Mouse (Mus musculus) ES-E14 (cell line): ENCODE measurements at regions not wholly inside any gene's neighbourhood (a gene's known extent, or its start where the extent isn't known, plus 50 kb on each side); places are given as distances from the start of the nearest gene placed in this dataset.

Source experiments
- DNase-seq: peaks from one replicate; pipeline ENCODE4 v3.0.0-alpha.2; 2013; ENCODE audit warnings: low read depth, low spot score
- H3K27ac ChIP-seq: 2 replicates; pipeline ENCODE4 v1.5.1; 2012; ENCODE audit warnings: low read depth, mild to moderate bottlenecking, low read length, moderate library complexity, mixed read lengths; ENCODE audit not compliant: poor library complexity, insufficient read depth, severe bottlenecking
- H3K36me3 ChIP-seq: 2 replicates; pipeline ENCODE4 v1.6.1; 2012; ENCODE audit warnings: mild to moderate bottlenecking, low read length, moderate library complexity, mixed read lengths; ENCODE audit not compliant: control insufficient read depth, poor library complexity, insufficient read depth, severe bottlenecking
- H3K4me1 ChIP-seq, 2 experiments: fragments of 150-350 bp in 1 of 2; sonication (generic) in 1 of 2; 2 replicates each; pipeline ENCODE4 v1.6.1; 2012; ENCODE audit warnings: low read length in 2 of 2, mild to moderate bottlenecking in 1 of 2, mixed read lengths in 1 of 2; ENCODE audit not compliant: control insufficient read depth in 2 of 2, insufficient read depth in 2 of 2, poor library complexity in 1 of 2
- H3K4me3 ChIP-seq, 2 experiments: fragments of 150-350 bp in 1 of 2; sonication (generic) in 1 of 2; 2 replicates each; pipeline ENCODE4 v1.5.1; 2012; ENCODE audit warnings: low read length in 2 of 2, low read depth in 1 of 2, mild to moderate bottlenecking in 1 of 2, mixed read lengths in 1 of 2; ENCODE audit not compliant: insufficient read depth in 1 of 2, poor library complexity in 1 of 2, severe bottlenecking in 1 of 2
- H3K9ac ChIP-seq: 2 replicates; pipeline ENCODE4 v1.6.1; 2012; ENCODE audit warnings: low read depth, mild to moderate bottlenecking, low read length, mixed read lengths; ENCODE audit not compliant: poor library complexity, insufficient read depth, severe bottlenecking
- H3K9me3 ChIP-seq: fragments of 150-350 bp; sonication (generic); 2 replicates; pipeline ENCODE4 v1.6.1; 2012; ENCODE audit warnings: low read depth, mild to moderate bottlenecking, low read length; ENCODE audit not compliant: control insufficient read depth, insufficient read depth
- CHD2 ChIP-seq: IDR thresholded peaks from 2 replicates; pipeline ENCODE4 v1.6.1; 2014; ENCODE audit warnings: mild to moderate bottlenecking, low read depth, low read length, inconsistent platforms
- HCFC1 ChIP-seq: IDR thresholded peaks from 2 replicates; pipeline ENCODE4 v1.6.1; 2012; ENCODE audit warnings: low read length, inconsistent platforms, borderline replicate concordance; ENCODE audit not compliant: insufficient read depth
- MAFK ChIP-seq: IDR thresholded peaks from 2 replicates; pipeline ENCODE4 v1.6.1; 2014; ENCODE audit warnings: mild to moderate bottlenecking, low read depth, low read length, inconsistent platforms; ENCODE audit not compliant: insufficient read depth
- ZC3H11A ChIP-seq: IDR thresholded peaks from 2 replicates; pipeline ENCODE4 v1.6.1; 2012; ENCODE audit warnings: low read depth, mild to moderate bottlenecking, inconsistent platforms, low read length, borderline replicate concordance
- ZNF384 ChIP-seq: IDR thresholded peaks from 2 replicates; pipeline ENCODE4 v1.6.1; 2012; ENCODE audit warnings: low read depth, low read length, inconsistent platforms
- in situ Hi-C, 2 experiments: fragments of 600-800 bp; cut with MboI; formaldehyde crosslinking; loops; one replicate each; pipeline ENCODE4 v1.15.1; 2025; ENCODE audit warnings: low sequenced_read_pairs in 2 of 2, inconsistent platforms in 1 of 2; ENCODE audit not compliant: unreplicated experiment in 2 of 2

DNA sequence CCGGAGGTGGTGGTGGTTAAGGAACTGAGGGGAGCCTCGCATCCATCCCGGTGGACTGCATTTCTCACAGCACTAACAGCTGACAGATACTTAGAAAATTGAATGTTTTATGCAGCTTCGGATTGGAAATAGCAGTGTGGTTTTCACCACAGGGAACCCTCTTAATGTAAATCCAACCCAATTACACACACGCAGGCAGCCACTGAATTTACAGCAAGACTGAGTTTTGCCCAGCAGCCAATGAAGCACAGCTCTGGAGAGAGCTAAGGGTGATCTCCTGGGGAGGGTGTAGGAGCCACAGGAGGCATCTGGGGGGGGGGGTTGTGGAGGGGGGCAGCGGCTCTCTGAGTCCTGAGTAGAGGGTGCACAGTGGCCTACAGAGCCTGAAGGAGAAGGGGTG, 276.8 kb downstream of the Gm826 start:
- H3K4me1 ChIP-seq = peaks cover 0 to 3% of the 10 kb centered on the region in 2 experiments; a peak in 1 of 4 replicates
- H3K9me3 ChIP-seq = no peaks in the 10 kb centered on the region
- no peak for DNase-seq
- H3K27ac ChIP-seq = no peak overlapping the region
- no peak overlapping the region for H3K9ac ChIP-seq
- H3K4me3 ChIP-seq = no peak overlapping the region
- in situ Hi-C loops = no loop called here
- H3K36me3 ChIP-seq = no peaks in the 10 kb centered on the region
- no peak for TF ChIP-seq ZNF384

DNA sequence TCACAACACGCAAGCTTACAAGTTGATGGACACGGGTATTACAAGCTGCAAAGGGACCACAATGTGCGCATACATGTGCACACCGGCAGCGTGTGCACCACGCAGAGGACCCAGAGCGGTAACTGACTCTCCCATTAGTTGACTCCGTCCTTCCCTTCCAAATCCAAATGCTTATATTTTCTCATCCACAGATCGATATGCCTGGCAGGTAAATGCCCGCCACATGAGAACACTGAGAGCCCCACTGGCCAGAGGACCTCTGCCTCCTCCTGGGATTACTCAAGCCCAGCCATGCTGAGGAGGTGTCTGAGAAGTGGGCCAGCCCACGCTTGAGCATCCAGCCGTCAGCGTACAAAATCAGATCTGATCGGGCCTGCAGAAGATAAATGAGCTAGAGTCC, 279.6 kb downstream of the Gm826 start:
- no peaks in the 10 kb centered on the region for H3K9me3 ChIP-seq
- no peak for DNase-seq
- H3K36me3 ChIP-seq = no peaks in the 10 kb centered on the region
- TF ChIP-seq ZC3H11A (no peak), HCFC1 (no peak), MAFK (no peak), ZNF384 (no peak), CHD2 (no peak)
- no peak overlapping the region for H3K4me3 ChIP-seq
- H3K9ac ChIP-seq = no peak overlapping the region
- in situ Hi-C loops = no loop called here
- no peak overlapping the region for H3K27ac ChIP-seq
- H3K4me1 ChIP-seq = peaks cover 0 to 3% of the 10 kb centered on the region in 2 experiments; a peak in 1 of 4 replicates

DNA sequence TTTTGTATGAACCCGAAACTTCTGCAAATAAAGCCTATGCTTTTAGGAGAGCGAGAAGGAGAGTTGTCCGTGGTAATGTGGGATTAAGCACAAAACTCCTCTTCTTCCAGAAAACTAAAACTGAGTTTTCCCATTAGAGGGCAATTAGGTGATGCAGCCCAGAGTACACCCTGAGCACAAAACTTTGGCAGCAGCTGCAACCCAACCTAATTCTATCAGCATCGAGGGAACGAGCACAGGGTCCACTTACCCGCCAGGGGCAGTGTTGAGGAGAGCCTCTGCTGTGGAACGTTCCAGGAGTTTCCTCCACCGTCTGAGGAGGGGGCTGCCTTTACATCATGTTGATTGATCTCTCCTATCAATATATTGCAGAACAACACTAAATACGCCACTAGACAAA, 285.7 kb downstream of the Gm826 start:
- Histone ChIP-seq H3K4me1 (no peaks in the 10 kb centered on the region), H3K9me3 (no peaks in the 10 kb centered on the region), H3K27ac (no peak overlapping the region), H3K4me3 (no peak overlapping the region), H3K36me3 (no peaks in the 10 kb centered on the region), H3K9ac (no peak overlapping the region)
- in situ Hi-C loops = no loop called here
- TF ChIP-seq ZC3H11A = no peak
- no peak for TF ChIP-seq ZNF384
- TF ChIP-seq CHD2 = no peak
- no peak for TF ChIP-seq MAFK
- TF ChIP-seq HCFC1 = no peak
- no peak for DNase-seq

DNA sequence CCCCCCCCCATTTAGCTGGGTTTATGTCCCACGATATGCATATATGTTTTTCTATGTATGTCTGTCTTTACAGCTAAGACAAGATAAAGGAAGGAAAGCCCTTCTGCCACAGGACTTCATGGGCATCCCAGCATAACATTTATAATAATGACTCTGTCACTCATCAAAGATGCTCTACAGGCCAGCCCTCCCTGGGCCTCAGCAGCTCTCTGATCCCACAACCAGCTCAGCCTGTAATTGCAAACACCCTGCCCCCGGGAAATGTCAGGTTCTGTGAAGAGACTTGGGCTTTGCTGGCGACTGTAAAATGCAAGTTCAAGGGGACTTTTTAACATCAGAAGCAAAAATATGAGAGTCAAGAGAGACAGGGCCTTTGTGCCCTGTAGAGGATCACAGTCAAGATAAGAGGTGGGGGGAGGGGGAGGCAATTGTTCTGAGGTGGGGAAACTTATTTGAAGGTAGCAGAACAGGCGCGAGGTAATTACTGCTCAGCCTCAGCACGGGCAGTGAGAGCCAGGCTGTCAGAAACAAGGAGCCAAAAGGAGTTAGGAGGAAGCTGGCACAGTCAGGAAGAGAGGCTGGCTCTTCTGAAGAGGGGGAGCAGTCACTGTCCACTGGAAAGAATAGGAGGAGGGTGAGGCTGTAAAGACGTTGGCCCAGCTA, 286.9 kb downstream of the Gm826 start:
- no peaks in the 10 kb centered on the region for H3K4me1 ChIP-seq
- no peak for DNase-seq
- no peak overlapping the region for H3K9ac ChIP-seq
- in situ Hi-C loops = no loop called here
- no peak for TF ChIP-seq CHD2
- TF ChIP-seq HCFC1 = no peak
- no peak for TF ChIP-seq ZNF384
- no peak for TF ChIP-seq MAFK
- no peak for TF ChIP-seq ZC3H11A
- H3K27ac ChIP-seq = no peak overlapping the region
- no peaks in the 10 kb centered on the region for H3K9me3 ChIP-seq
- no peaks in the 10 kb centered on the region for H3K36me3 ChIP-seq
- no peak overlapping the region for H3K4me3 ChIP-seq

DNA sequence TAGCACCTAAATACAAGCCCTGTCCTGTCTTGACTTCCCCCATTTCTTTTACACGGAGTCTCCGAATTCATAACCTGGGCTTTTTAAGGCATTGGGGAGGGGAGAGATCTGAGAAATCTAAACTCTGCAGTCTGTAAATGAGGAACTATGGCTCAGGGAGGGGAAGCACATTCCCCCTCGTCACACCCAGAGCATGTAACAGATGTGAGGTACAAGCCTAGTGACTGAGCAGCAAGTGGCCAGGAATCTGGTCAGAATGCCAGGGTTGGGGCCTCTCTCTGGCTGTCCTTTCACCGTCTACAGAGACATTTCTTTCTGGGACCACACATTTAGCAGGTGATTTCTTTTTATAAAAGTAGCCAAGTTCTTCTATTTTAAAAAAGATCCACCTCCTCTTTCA, 289.4 kb downstream of the Gm826 start:
- no peak for TF ChIP-seq ZNF384
- Histone ChIP-seq H3K9me3 (no peaks in the 10 kb centered on the region), H3K36me3 (no peaks in the 10 kb centered on the region), H3K9ac (no peak overlapping the region), H3K27ac (no peak overlapping the region), H3K4me1 (no peaks in the 10 kb centered on the region), H3K4me3 (no peak overlapping the region)
- in situ Hi-C loops = no loop called here
- DNase-seq = no peak
